Mouse (Mus musculus): Measurements from ENCODE around the gene Wfdc8. TPM values are rescaled to one million over a fixed set of nuclear protein-coding genes. Genes with fewer than 3 reads are reported as not detected.

Wfdc8 gene
- not detected in 2 replicates for polyA plus RNA-seq (2012; rRNA removed)

GRCm38 (mm10) chr2:164613471-164613870, at the start of gene Wfdc8, which contains the start of gene Wfdc6b:
Wfdc8 (minus strand) TSS chr2:164613626.
Wfdc6b (plus strand) TSS chr2:164613522.

GRCm38 (mm10) chr2:164656483-164656882, 43.1 kb upstream of the Wfdc8 start, which contains the start of gene Wfdc9:
Wfdc9 (minus strand) TSS chr2:164656583.

GRCm38 (mm10) chr2:164655858-164656257, 42.4 kb upstream of the Wfdc8 start, which contains the start of gene Wfdc10:
Wfdc10 (plus strand) TSS chr2:164656046.

GRCm38 (mm10) chr2:164638696-164639095, 25.3 kb upstream of the Wfdc8 start, which contains the start of gene Wfdc16:
Wfdc16 (minus strand) TSS chr2:164638796.

GRCm38 (mm10) chr2:164593494-164593893, 19.9 kb downstream of the Wfdc8 start, which contains the start of gene Eppin:
Eppin (minus strand) TSS chr2:164593594.

GRCm38 (mm10) chr2:164585025-164585725, 28.3 kb downstream of the Wfdc8 start, which contains the start of gene Wfdc6a:
Wfdc6a (minus strand) TSS chr2:164585447.

GRCm38 (mm10) chr2:164573359-164573758, 40.1 kb downstream of the Wfdc8 start, which contains the start of gene Spint3:
Spint3 (minus strand) TSS chr2:164573459.

GRCm38 (mm10) chr2:164562391-164563188, 50.8 kb downstream of the Wfdc8 start, which contains the start of gene Wfdc2:
Wfdc2 (plus strand) TSS chr2:164562413.

Other genes starting within 250 kb of the Wfdc8 start
- 0.16 and 0.70 TPM in 2 replicates for gene Slpi, start 224.5 kb downstream of the Wfdc8 start, polyA plus RNA-seq (2012; rRNA removed)
- gene Rbpjl, start 210.5 kb downstream of the Wfdc8 start, polyA plus RNA-seq (2012; rRNA removed), result 0.23 and 0.35 TPM in 2 replicates
- gene Matn4, start 208.5 kb downstream of the Wfdc8 start, polyA plus RNA-seq (2012; rRNA removed), result 7.2 and 8.0 TPM in 2 replicates
- gene Sdc4, start 169.7 kb downstream of the Wfdc8 start, polyA plus RNA-seq (2012; rRNA removed), result 4.0 and 5.1 TPM in 2 replicates
- 64.2 TPM in 2 replicates for gene Sys1, start 156.7 kb downstream of the Wfdc8 start, polyA plus RNA-seq (2012; rRNA removed)
- gene Gm20458, start 152.7 kb downstream of the Wfdc8 start, polyA plus RNA-seq (2012; rRNA removed), result 9.1 and 11.2 TPM in 2 replicates
- gene Trp53tg5, start 139.9 kb downstream of the Wfdc8 start, polyA plus RNA-seq (2012; rRNA removed), result not detected in 2 replicates
- gene Dbndd2, start 127.5 kb downstream of the Wfdc8 start, polyA plus RNA-seq (2012; rRNA removed), result 21.0 and 24.6 TPM in 2 replicates
- 81.4 and 104 TPM in 2 replicates for gene Pigt, start 116.1 kb downstream of the Wfdc8 start, polyA plus RNA-seq (2012; rRNA removed)
- 2.1 and 3.3 TPM in 2 replicates for gene Wfdc2, start 51.2 kb downstream of the Wfdc8 start, polyA plus RNA-seq (2012; rRNA removed)
- not detected in 2 replicates for gene Spint3, start 40.2 kb downstream of the Wfdc8 start, polyA plus RNA-seq (2012; rRNA removed)
- gene Wfdc6a, start 28.2 kb downstream of the Wfdc8 start, polyA plus RNA-seq (2012; rRNA removed), result 0.15 TPM in 1 of 2 replicates, not detected in the other
- gene Eppin, start 20.0 kb downstream of the Wfdc8 start, polyA plus RNA-seq (2012; rRNA removed), result not detected in 2 replicates
- gene Wfdc6b, start 104 bp downstream of the Wfdc8 start, polyA plus RNA-seq (2012; rRNA removed), result not detected in 2 replicates
- not detected in 2 replicates for gene Wfdc16, start 25.2 kb upstream of the Wfdc8 start, polyA plus RNA-seq (2012; rRNA removed)
- gene Wfdc10, start 42.4 kb upstream of the Wfdc8 start, polyA plus RNA-seq (2012; rRNA removed), result 0.21 TPM in 1 of 2 replicates, not detected in the other
- not detected in 2 replicates for gene Wfdc9, start 43.0 kb upstream of the Wfdc8 start, polyA plus RNA-seq (2012; rRNA removed)
- not detected in 2 replicates for gene Wfdc11, start 60.5 kb upstream of the Wfdc8 start, polyA plus RNA-seq (2012; rRNA removed)
- not detected in 2 replicates for gene Wfdc13, start 71.5 kb upstream of the Wfdc8 start, polyA plus RNA-seq (2012; rRNA removed)
- gene Spint4, start 84.9 kb upstream of the Wfdc8 start, polyA plus RNA-seq (2012; rRNA removed), result not detected in 2 replicates
- not detected in 2 replicates for gene Spint5, start 101.7 kb upstream of the Wfdc8 start, polyA plus RNA-seq (2012; rRNA removed)
- gene Wfdc3, start 132.3 kb upstream of the Wfdc8 start, polyA plus RNA-seq (2012; rRNA removed), result 1.0 and 1.3 TPM in 2 replicates
- gene Dnttip1, start 132.4 kb upstream of the Wfdc8 start, polyA plus RNA-seq (2012; rRNA removed), result 51.1 and 51.2 TPM in 2 replicates
- 38.6 and 43.3 TPM in 2 replicates for gene Ube2c, start 156.3 kb upstream of the Wfdc8 start, polyA plus RNA-seq (2012; rRNA removed)
- 1.3 and 106 TPM in 2 replicates for gene Tnnc2, start 166.3 kb upstream of the Wfdc8 start, polyA plus RNA-seq (2012; rRNA removed)
- 47.2 TPM in 2 replicates for gene Snx21, start 172.2 kb upstream of the Wfdc8 start, polyA plus RNA-seq (2012; rRNA removed)
- 28.9 and 30.7 TPM in 2 replicates for gene Acot8, start 191.3 kb upstream of the Wfdc8 start, polyA plus RNA-seq (2012; rRNA removed)
- gene Zswim3, start 191.5 kb upstream of the Wfdc8 start, polyA plus RNA-seq (2012; rRNA removed), result 9.1 and 9.4 TPM in 2 replicates
- gene Zswim1, start 209.1 kb upstream of the Wfdc8 start, polyA plus RNA-seq (2012; rRNA removed), result 8.7 and 11.1 TPM in 2 replicates
- 0.12 TPM in 1 of 2 replicates, not detected in the other for gene Spata25, start 214.9 kb upstream of the Wfdc8 start, polyA plus RNA-seq (2012; rRNA removed)
- 116 TPM in 2 replicates for gene Ctsa, start 219.2 kb upstream of the Wfdc8 start, polyA plus RNA-seq (2012; rRNA removed)
- gene Neurl2, start 219.8 kb upstream of the Wfdc8 start, polyA plus RNA-seq (2012; rRNA removed), result 5.8 and 5.9 TPM in 2 replicates
- gene Pltp, start 244.1 kb upstream of the Wfdc8 start, polyA plus RNA-seq (2012; rRNA removed), result 45.2 and 48.1 TPM in 2 replicates

All from central nervous system, embryonic 18 days (tissue).